In the genomic region with DNA sequence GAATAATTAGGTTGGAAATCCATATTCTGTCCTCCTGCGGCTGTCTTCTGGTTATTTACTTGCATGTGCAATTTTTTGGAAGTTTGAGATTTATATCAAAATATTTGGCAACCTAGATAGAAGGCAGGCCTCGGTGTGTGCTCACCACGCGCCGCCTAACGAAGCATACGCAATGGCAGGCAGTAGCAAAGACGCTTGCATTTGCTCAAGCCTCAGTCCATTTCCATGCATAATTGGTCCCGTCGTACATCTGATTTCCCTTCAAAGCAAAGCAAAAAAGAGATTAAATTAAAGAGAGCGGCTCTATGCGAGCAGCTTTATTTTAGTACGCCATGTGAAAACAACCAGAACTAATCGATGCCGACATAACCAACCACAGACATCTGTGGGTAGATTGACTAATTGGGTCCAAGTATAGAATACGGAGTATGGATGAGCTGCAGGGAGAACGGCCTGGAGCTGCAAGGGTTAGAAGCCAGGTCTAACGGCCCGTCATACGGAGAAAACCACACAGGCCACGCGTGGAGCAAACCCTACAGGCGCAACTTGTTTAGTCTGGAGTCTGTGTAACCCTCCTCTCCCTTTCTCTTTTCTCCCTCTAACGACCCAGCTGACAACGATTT, we compare ENCODE assay signal across 12 mouse cellular contexts. TPM values are rescaled to one million over a fixed set of nuclear protein-coding genes. Genes with fewer than 3 reads are reported as not detected.
A peak's percentile ranks its signal among the peaks of the same experiment; 100 is the strongest.
DNase-seq lines count a peak whose midpoint lies in the region; ATAC-seq and TF ChIP-seq lines count a peak whose summit lies in the region.
"Had no signal": no experiment of that assay in that cellular context is flagged by ENCODE, and none has a peak within 500 bp of the region (broad histone marks: within the 10 kb centered on the region; RNA-seq: fewer than 3 reads in every experiment).

No protein-coding gene starts in this region.

- H3K36me3 ChIP-seq in forebrain, embryonic 11.5 days (ENCODE audit: control insufficient read depth, insufficient read depth, low read length): no peaks in the 10 kb centered on the region
- no peaks in the 10 kb centered on the region for H3K36me3 ChIP-seq in limb, embryonic 14.5 days (ENCODE audit: control insufficient read depth, insufficient read depth, low read length)
- H3K36me3 ChIP-seq: heart, embryonic 13.5 days; liver, embryonic 15.5 days had no signal

- DNase-seq in frontal cortex, adult 2 months (ENCODE audit: extremely low spot score in 1 of 2, low spot score in 1 of 2): no peak
- DNase-seq in Muller cell, postnatal 12 days (ENCODE audit: inconsistent ontology term): peak; percentile 84
- no peak for DNase-seq in forebrain, embryonic 11.5 days (ENCODE audit: low spot score)
- peak; percentile 39 for DNase-seq in limb, embryonic 14.5 days (ENCODE audit: low spot score)
- DNase-seq in adrenal gland, adult 18-20 months (ENCODE audit: low spot score in 2 of 2): no peak
- DNase-seq in gastrocnemius, postnatal 4 days (ENCODE audit: low spot score in 2 of 2): no peak
- DNase-seq: adrenal gland, adult 8-10 months had no signal

- no peak overlapping the region for H3K4me3 ChIP-seq in forebrain, embryonic 11.5 days (ENCODE audit: low read depth, low read length)
- no peak overlapping the region for H3K4me3 ChIP-seq in limb, embryonic 14.5 days (replicated peaks; ENCODE audit: low read length)
- H3K4me3 ChIP-seq: heart, embryonic 13.5 days; liver, embryonic 15.5 days had no signal

- H3K4me2 ChIP-seq in forebrain, embryonic 11.5 days (ENCODE audit: low read depth, low read length, severe bottlenecking): peak overlapping the region; percentile 24; the same call in 1 of the 2 replicates
- H3K4me2 ChIP-seq in limb, embryonic 14.5 days (replicated peaks; ENCODE audit: low read depth, low read length, severe bottlenecking): no peak overlapping the region
- H3K4me2 ChIP-seq: heart, embryonic 13.5 days; liver, embryonic 15.5 days had no signal

- ATAC-seq in frontal cortex, adult (ENCODE audit: low TSS enrichment): 0 out of 2 replicates have a peak, but pooled peaks have one; percentile 32
- no peak for ATAC-seq in forebrain, embryonic 11.5 days (replicated peaks; ENCODE audit: low FRiP score)
- 0 out of 2 replicates have a peak, but pooled peaks have one; percentile 32 for ATAC-seq in limb, embryonic 14.5 days (ENCODE audit: low FRiP score, low read depth)
- no peak for ATAC-seq in activated CD4-positive, CD25-positive, alpha-beta regulatory T cell, adult 4 months
- ATAC-seq: intestine, postnatal 0 days had no signal

- 0 out of 2 replicates have a peak, but pooled peaks cover 3% of the 10 kb centered on the region for H3K4me1 ChIP-seq in forebrain, embryonic 11.5 days (replicated peaks; ENCODE audit: control insufficient read depth, insufficient read depth, low read length)
- H3K4me1 ChIP-seq in limb, embryonic 14.5 days (ENCODE audit: control insufficient read depth, insufficient read depth, low read length): peaks cover 23% of the 10 kb centered on the region; the same call in 1 of the 2 replicates
- H3K4me1 ChIP-seq: liver, embryonic 15.5 days had no signal

- no peaks in the 10 kb centered on the region for H3K27me3 ChIP-seq in forebrain, embryonic 11.5 days (ENCODE audit: control insufficient read depth, insufficient read depth, low read length)
- H3K27me3 ChIP-seq in limb, embryonic 14.5 days (ENCODE audit: control insufficient read depth, insufficient read depth, low read length): no peaks in the 10 kb centered on the region
- H3K27me3 ChIP-seq: liver, embryonic 15.5 days had no signal

- no peaks in the 10 kb centered on the region for H3K9me3 ChIP-seq in forebrain, embryonic 11.5 days (ENCODE audit: control insufficient read depth, low read length)
- no peaks in the 10 kb centered on the region for H3K9me3 ChIP-seq in limb, embryonic 14.5 days (ENCODE audit: control insufficient read depth, low read length)
- H3K9me3 ChIP-seq: heart, embryonic 13.5 days; liver, embryonic 15.5 days had no signal

- TF ChIP-seq POLR2A in limb, embryonic 14.5 days (IDR thresholded peaks at IDR 0.05; ENCODE audit: borderline replicate concordance, extremely low read depth, insufficient read depth, insufficient read length): no peak

- H3K27ac ChIP-seq in forebrain, embryonic 11.5 days (ENCODE audit: low read depth, low read length): no peak overlapping the region
- H3K27ac ChIP-seq in limb, embryonic 14.5 days (replicated peaks; ENCODE audit: low read depth, low read length): peak overlapping the region; percentile 11; the same call in 1 of the 2 replicates
- H3K27ac ChIP-seq: heart, embryonic 13.5 days; liver, embryonic 15.5 days had no signal

- no peak overlapping the region for H3K9ac ChIP-seq in forebrain, embryonic 11.5 days (ENCODE audit: low read length)
- no peak overlapping the region for H3K9ac ChIP-seq in limb, embryonic 14.5 days (ENCODE audit: low read depth, low read length, severe bottlenecking)
- H3K9ac ChIP-seq: heart, embryonic 13.5 days; liver, embryonic 15.5 days had no signal

- 38% methylated on average over 25 of the region's 25 CpGs for WGBS in forebrain, embryonic 11.5 days
- 35% methylated on average over 25 of the region's 25 CpGs for WGBS in limb, embryonic 14.5 days

RNA-seq across cellular contexts. Expression of gene Rpl31, which starts 55.2 kb away (rescaled TPM):
- 751 and 916 TPM in 2 replicates for polyA plus RNA-seq in frontal cortex, adult 2 months (2012; rRNA removed)
- 441 and 442 TPM in 2 replicates for polyA plus RNA-seq in forebrain, embryonic 11.5 days (2014; fragmentation: Nextera tagmentation; extraction: Ambion mirVana)
- polyA plus RNA-seq in limb, embryonic 14.5 days (2012; rRNA removed): 1,032 and 2,613 TPM in 2 replicates
- 734 and 802 TPM in 2 replicates for polyA plus RNA-seq in limb, embryonic 14.5 days (2014; fragmentation: Nextera tagmentation; extraction: Ambion mirVana)
- 100 to 1,000 TPM; 767 to 781 TPM for total RNA-seq in adrenal gland, adult 18-20 months (2021)
- polyA plus RNA-seq in activated CD4-positive, CD25-positive, alpha-beta regulatory T cell, adult 4 months (2017; shearing (Covaris generic)): 100 to 1,000 TPM; 494 to 595 TPM
- total RNA-seq in gastrocnemius, postnatal 4 days (2021): 1,000 to 10,000 TPM; 1,069 to 1,134 TPM

Comparison
In these comparisons a context has a peak if more than half of its experiments do, and no peak if none do; other contexts are left out.
1. ATAC-seq: peak in frontal cortex, adult (single experiment) and limb, embryonic 14.5 days (single experiment); none in forebrain, embryonic 11.5 days (single experiment) and activated CD4-positive, CD25-positive, alpha-beta regulatory T cell, adult 4 months (single experiment).
2. DNase-seq: peak in Muller cell, postnatal 12 days (single experiment) and limb, embryonic 14.5 days (single experiment); none in frontal cortex, adult 2 months (0 of 2), forebrain, embryonic 11.5 days (single experiment), adrenal gland, adult 18-20 months (0 of 2) and gastrocnemius, postnatal 4 days (0 of 2).